Mouse (Mus musculus): ENCODE measurements at regions not wholly inside any gene's neighbourhood (a gene's known extent, or its start where the extent isn't known, plus 50 kb on each side); places are given as distances from the start of the nearest gene placed in this dataset.

DNA sequence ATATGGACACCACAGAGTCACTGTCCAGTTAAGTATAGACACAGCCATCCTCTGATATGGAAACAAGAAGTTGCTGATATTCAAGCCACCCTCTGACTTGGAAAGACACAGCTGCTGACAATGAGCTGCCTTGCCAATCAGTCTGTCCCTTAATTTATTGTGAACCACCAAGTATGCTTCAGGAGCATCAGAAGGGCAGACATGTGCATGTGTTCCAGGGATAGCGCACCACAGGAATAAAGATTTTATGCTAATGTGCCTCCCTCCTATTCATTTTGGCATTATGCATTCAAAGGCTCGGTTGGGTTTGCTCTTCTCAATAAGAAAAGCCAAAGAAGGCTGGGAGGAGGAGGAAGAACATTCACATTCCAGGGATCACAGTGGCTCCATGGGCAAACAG is 120.0 kb upstream of the Tmtc1 start:
- TF ChIP-seq CTCF (conservative IDR thresholded peaks at IDR 0.05; ENCODE audit: insufficient read depth, insufficient read length, low read depth, low read length) (no peak), POLR2A (IDR thresholded peaks at IDR 0.05; ENCODE audit: low read depth, low read length) (no peak)
